Mouse (Mus musculus): ENCODE measurements around the gene Fam228b.
"Not testable (repeated sequence)": the region's sequence is repeated elsewhere in the genome, so short reads cannot be mapped to it uniquely, and the experiment has no call there.

- TF ChIP-seq CTCF (conservative IDR thresholded peaks at IDR 0.05; ENCODE audit: insufficient read depth, insufficient read length, low read depth, low read length); POLR2A (IDR thresholded peaks at IDR 0.05; ENCODE audit: low read depth, low read length): not testable (repeated sequence)
Measured at GRCm38 (mm10) chr12:4754451-4754850, 14.6 kb downstream of the Fam228b start.
